Mouse (Mus musculus) limb, embryonic 14.5 days (tissue): ENCODE results near the gene Prm2. TPM values are rescaled to one million over a fixed set of nuclear protein-coding genes. Genes with fewer than 3 reads are reported as not detected.

Experiments used
- ATAC-seq: fragments of 200-750 bp; cut with Nextera tagmentation; 2 replicates; pipeline ENCODE4 v1.8.0; 2017; ENCODE audit warnings: low read depth, moderate number of reproducible peaks, moderate TSS enrichment; ENCODE audit not compliant: low FRiP score
- DNase-seq: peaks from one replicate; pipeline ENCODE4 v3.0.0-alpha.2; 2015; ENCODE audit warnings: low spot score
- H3K27ac ChIP-seq: fragments of 300-500 bp; sonication (generic); replicated peaks from 2 replicates; pipeline ENCODE4 v1.5.1; 2014; ENCODE audit warnings: low read depth, mild to moderate bottlenecking, low read length, moderate library complexity, mixed read lengths
- H3K27me3 ChIP-seq: fragments of 300-500 bp; sonication (generic); 2 replicates; pipeline ENCODE4 v1.6.1; 2014; ENCODE audit warnings: low read length, mixed read lengths; ENCODE audit not compliant: control insufficient read depth, insufficient read depth
- H3K36me3 ChIP-seq: fragments of 300-500 bp; sonication (generic); 2 replicates; pipeline ENCODE4 v1.6.1; 2014; ENCODE audit warnings: mild to moderate bottlenecking, low read length, moderate library complexity, mixed read lengths; ENCODE audit not compliant: control insufficient read depth, insufficient read depth
- H3K4me1 ChIP-seq: fragments of 300-500 bp; sonication (generic); 2 replicates; pipeline ENCODE4 v1.6.1; 2014; ENCODE audit warnings: antibody characterized with exemption, low read length, mixed read lengths; ENCODE audit not compliant: control insufficient read depth, insufficient read depth
- H3K4me2 ChIP-seq: fragments of 300-500 bp; sonication (generic); replicated peaks from 2 replicates; pipeline ENCODE4 v1.6.1; 2014; ENCODE audit warnings: low read depth, mild to moderate bottlenecking, low read length, moderate library complexity; ENCODE audit not compliant: severe bottlenecking
- H3K4me3 ChIP-seq: fragments of 300-500 bp; sonication (generic); replicated peaks from 2 replicates; pipeline ENCODE4 v1.5.1; 2014; ENCODE audit warnings: low read length
- H3K9ac ChIP-seq: fragments of 300-500 bp; sonication (generic); 2 replicates; pipeline ENCODE4 v1.6.1; 2014; ENCODE audit warnings: mild to moderate bottlenecking, low read depth, low read length, moderate library complexity; ENCODE audit not compliant: severe bottlenecking
- H3K9me3 ChIP-seq: fragments of 300-500 bp; sonication (generic); 2 replicates; pipeline ENCODE4 v1.6.1; 2016; ENCODE audit warnings: low read length; ENCODE audit not compliant: control insufficient read depth
- POLR2A ChIP-seq: fragments of 200-500 bp; IDR thresholded peaks from 2 replicates; pipeline ENCODE4 v1.8.0; 2012; ENCODE audit warnings: inconsistent platforms, mild to moderate bottlenecking, moderate library complexity, borderline replicate concordance; ENCODE audit not compliant: insufficient read depth, insufficient read length; ENCODE audit errors: extremely low read depth
- WGBS: fragments of 180-500 bp; shearing (Covaris S2); extraction: QIAGEN DNeasy Blood & Tissue Kit; methylation state at CpG from one replicate; pipeline ENCODE4 v1.1.7; 2014; 5-methylcytosine and 5-hydroxymethylcytosine counted together
- polyA plus RNA-seq, 2 experiments: library from polyadenylated mRNA; depleted of rRNA in 1 of 2; stranded (reverse) in 1 of 2; unstranded in 1 of 2; fragments of >200 nt; fragmentation: Nextera tagmentation in 1 of 2; extraction: Ambion mirVana in 1 of 2; gene quantifications; 2 replicates each; pipeline versions ENCODE4 v1.2.1 to v1.2.3; 2012 to 2014

Gene Prm2
- polyA plus RNA-seq, 2 experiments: not detected

GRCm38 (mm10) chr16:10768821-10769220 lies 27.1 kb downstream of the Prm2 start:
- Histone ChIP-seq H3K9me3 (no peaks in the 10 kb centered on the region), H3K36me3 (no peaks in the 10 kb centered on the region), H3K9ac (no peak overlapping the region), H3K27ac (no peak overlapping the region), H3K4me1 (no peaks in the 10 kb centered on the region; the same call in 1 of the 2 replicates), H3K27me3 (no peaks in the 10 kb centered on the region), H3K4me2 (no peak overlapping the region), H3K4me3 (no peak overlapping the region)
- DNase-seq: no peak
- WGBS: 36% methylated on average over 9 of the region's 9 CpGs
- ATAC-seq: no peak
- no peak for TF ChIP-seq POLR2A

- no peak overlapping the region for H3K4me2 ChIP-seq
- ATAC-seq (no peak), DNase-seq (peak; percentile 74)
- 43% methylated on average over 4 of the region's 4 CpGs for WGBS
- TF ChIP-seq POLR2A: no peak
- no peak overlapping the region for H3K9ac ChIP-seq
- no peaks in the 10 kb centered on the region for H3K36me3 ChIP-seq
- H3K27me3 ChIP-seq: no peaks in the 10 kb centered on the region
- no peak overlapping the region for H3K27ac ChIP-seq
- H3K4me3 ChIP-seq: no peak overlapping the region
- H3K4me1 ChIP-seq: no peaks in the 10 kb centered on the region; the same call in 1 of the 2 replicates
- no peaks in the 10 kb centered on the region for H3K9me3 ChIP-seq
Observed at GRCm38 (mm10) chr16:10767158-10767557, 28.8 kb downstream of the Prm2 start.

GRCm38 (mm10) chr16:10764323-10764722 lies 31.6 kb downstream of the Prm2 start:
- H3K4me3 ChIP-seq: no peak overlapping the region
- no peak overlapping the region for H3K4me2 ChIP-seq
- H3K4me1 ChIP-seq: no peaks in the 10 kb centered on the region
- no peaks in the 10 kb centered on the region for H3K36me3 ChIP-seq
- no peak overlapping the region for H3K9ac ChIP-seq
- no peaks in the 10 kb centered on the region for H3K27me3 ChIP-seq
- no peak overlapping the region for H3K27ac ChIP-seq
- H3K9me3 ChIP-seq: no peaks in the 10 kb centered on the region
- no peak for TF ChIP-seq POLR2A
- DNase-seq: no peak
- no peak for ATAC-seq
- 62% methylated on average over 2 of the region's 2 CpGs for WGBS

- ATAC-seq (no peak), DNase-seq (no peak)
- Histone ChIP-seq H3K4me2 (no peak overlapping the region), H3K27me3 (no peaks in the 10 kb centered on the region), H3K4me1 (no peaks in the 10 kb centered on the region), H3K9ac (no peak overlapping the region), H3K36me3 (no peaks in the 10 kb centered on the region), H3K9me3 (no peaks in the 10 kb centered on the region), H3K4me3 (no peak overlapping the region), H3K27ac (no peak overlapping the region)
- TF ChIP-seq POLR2A: no peak
- 47% methylated on average over 6 of the region's 6 CpGs for WGBS
Observed at GRCm38 (mm10) chr16:10763540-10764264, 32.2 kb downstream of the Prm2 start.

GRCm38 (mm10) chr16:10762569-10763180 lies 33.3 kb downstream of the Prm2 start:
- ATAC-seq (no peak), DNase-seq (no peak)
- no peak overlapping the region for H3K9ac ChIP-seq
- H3K4me2 ChIP-seq: no peak overlapping the region
- no peaks in the 10 kb centered on the region for H3K9me3 ChIP-seq
- WGBS: 67% methylated on average over 5 of the region's 5 CpGs
- no peak overlapping the region for H3K4me3 ChIP-seq
- H3K36me3 ChIP-seq: no peaks in the 10 kb centered on the region
- TF ChIP-seq POLR2A: no peak
- H3K27ac ChIP-seq: no peak overlapping the region
- H3K27me3 ChIP-seq: no peaks in the 10 kb centered on the region
- H3K4me1 ChIP-seq: no peaks in the 10 kb centered on the region
